Mouse (Mus musculus) kidney, postnatal 14 days (tissue): ENCODE results near the gene Kcnk1.

Source experiments
- DNase-seq: peaks from one replicate; pipeline ENCODE4 v3.0.0; 2022; ENCODE audit warnings: mixed read lengths

Kcnk1 gene

DNA sequence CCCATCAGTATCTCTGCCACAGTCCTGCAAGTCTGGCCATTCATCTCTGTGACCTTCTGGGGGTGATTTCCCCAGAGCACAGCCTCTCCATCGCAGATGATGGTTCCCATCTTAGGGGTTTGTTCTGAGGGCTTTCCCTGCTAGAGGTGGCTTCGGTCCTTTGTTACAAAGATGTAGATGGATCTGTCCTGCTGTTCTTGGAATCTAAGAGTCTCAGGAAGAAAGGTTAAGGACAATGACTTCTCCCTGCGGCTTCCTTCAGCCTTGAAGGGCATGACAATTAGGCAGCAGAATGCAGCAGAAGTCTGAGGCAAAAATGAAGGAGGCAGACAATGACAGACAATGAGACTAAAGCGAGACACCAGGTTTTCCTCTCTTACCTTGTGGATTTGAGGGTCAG, 63.9 kb downstream of the Kcnk1 start:
- DNase-seq: no peak

DNA sequence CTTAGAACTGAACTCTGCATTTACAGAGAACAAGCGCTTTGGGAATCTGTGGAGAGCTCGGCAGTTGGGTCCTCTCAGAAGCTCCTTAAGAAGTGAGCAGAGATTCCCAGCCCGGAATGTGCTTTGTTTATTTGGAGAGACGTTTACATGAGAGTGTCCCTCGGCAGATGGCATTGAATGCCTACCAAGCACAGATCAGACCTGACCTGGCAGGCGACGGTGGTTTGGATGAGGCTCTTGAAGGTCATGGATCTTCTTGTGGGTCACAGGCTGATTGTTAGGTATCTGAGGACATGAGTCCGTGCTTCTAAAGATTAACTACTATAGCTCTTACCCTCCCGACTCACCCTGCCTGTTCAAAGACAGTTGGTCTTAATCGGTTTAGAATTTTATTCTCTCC, 67.9 kb downstream of the Kcnk1 start:
- no peak for DNase-seq

DNA sequence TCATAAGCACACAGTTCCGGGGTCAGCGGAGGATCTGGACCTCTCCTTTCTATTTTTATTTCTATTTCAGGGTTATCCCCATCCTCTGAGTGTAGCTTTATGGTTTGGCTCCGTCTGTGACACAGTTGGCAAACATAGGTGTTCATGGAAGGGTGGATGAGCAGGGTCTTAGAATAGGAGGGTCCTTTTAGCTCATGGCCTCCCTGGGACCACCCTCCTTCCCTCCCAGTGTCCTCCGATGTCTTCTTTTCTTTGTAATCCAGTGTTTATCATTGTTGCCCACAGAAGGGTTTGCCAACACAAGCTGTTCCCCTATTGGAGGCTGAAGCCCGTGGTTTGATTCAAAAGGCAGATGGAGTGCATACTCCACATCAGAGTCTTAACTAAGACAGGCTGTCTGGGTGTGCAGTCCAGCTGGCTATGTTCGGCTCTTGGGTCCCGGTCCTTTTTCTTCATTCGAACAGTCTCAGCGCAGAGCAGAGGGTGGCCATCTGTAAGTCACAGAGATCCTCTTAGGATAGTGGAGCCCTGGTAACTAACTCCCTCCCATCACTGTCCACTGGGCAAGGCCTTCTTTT, 69.0 kb downstream of the Kcnk1 start:
- no peak for DNase-seq

DNA sequence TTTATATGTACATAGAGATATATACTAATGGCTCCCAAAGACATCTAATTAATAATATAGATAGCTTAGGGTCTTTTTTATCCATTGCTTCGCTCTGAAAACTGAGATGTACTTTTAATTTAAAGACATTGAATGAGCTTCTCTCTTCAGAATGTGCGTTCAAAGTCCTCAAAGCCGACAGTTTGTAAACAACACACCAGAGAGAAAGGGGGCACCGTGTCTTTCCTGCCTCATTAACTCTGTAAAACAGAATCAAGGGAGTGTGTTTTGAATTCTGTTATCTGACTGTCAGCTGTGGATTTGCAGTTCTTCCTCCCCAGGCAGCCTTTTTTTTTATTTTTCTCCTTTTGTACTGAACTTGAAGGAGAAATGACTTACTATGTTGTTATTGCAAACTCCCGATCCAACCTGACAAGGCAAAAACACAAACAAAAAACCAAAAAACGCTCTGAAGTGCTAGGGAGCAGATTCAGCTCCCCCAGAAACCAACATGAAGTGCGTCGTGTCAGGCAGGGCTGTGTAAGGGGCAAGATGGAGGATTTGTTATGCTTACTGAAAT, 69.7 kb downstream of the Kcnk1 start:
- DNase-seq: no peak

DNA sequence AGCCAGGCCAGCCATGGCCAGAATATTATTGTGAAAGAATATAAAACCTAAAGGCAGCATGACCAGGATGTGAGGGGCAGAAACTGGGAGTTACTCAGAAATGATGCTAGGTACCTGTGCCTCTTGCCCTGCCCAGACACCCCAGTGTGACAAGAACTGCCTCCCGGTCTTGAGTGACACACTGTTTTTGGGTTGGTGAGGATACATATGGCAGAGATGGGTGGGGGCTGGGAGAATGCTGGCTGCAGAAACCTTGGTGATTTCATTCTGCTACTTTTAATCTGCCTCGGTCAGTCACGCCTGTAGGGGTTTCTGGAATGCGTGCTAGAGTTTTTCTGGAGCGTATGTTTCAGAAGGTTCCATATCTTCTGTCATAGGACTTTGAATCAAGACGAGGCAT, 72.3 kb downstream of the Kcnk1 start:
- DNase-seq: no peak

DNA sequence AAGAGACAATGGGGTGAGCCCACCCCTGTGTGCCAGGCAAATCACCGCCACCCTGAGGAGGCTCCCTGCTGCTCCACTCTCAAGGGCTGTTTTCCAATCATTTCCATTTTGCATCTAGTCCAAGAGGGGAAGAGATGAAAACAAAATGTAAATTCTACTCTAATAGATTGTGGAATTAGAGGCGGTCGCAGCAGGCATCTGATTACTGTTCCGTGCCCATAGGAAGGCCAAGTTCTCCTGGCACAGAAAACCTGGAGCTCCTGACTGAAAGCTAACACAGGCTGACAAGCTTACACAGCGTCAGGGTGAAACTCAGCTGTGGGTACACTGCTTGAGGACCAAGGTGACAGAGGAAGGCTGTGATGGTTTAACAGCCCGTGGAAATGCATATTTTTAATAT, 73.2 kb downstream of the Kcnk1 start:
- no peak for DNase-seq

DNA sequence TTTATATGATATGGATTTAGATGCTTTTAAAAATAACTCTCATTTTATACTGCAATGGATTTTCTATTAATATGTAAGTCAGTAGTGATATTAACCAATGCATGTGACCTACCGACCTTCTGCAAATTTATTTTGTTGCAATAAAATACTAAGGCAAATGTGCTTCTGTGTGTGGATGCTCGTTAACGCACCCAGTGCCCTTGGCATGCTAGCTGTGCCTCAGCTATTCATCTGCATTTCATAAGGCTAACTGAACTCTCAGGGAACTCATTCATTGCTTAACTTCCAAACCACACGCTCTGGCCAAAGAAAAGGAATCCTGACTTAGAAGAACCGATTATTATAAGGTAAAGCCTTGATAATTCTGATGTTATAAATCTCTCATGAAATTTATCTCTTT, 77.7 kb downstream of the Kcnk1 start:
- DNase-seq: no peak

DNA sequence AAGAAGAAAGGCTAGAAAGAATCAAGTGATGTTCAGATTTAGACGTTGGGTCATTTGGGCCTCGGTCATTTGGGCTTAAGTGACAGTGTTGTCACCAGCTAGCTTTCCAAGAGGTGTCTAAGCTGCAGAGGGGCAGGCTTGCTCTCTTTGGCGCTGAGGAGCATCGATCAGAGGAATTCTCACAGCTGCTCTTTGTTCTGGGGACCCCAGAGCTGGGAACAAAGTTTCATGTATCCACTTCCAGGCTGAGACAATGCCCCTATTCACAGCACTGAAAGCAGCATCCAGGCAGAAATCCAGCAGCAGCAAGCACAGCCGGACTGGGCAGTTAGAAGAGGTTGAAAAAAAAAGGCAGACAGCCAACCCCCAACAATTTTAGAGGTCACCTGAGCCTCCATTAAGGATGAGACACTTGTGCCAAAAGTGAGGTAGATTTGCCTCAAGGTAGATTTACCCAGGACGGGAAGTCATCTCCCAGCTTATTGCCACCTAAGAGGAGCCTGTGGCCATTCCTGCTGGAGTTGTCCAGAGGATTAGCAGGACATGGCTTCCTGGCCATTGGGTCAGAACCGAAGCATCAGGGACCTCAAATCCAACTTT, 78.3 kb downstream of the Kcnk1 start:
- no peak for DNase-seq

DNA sequence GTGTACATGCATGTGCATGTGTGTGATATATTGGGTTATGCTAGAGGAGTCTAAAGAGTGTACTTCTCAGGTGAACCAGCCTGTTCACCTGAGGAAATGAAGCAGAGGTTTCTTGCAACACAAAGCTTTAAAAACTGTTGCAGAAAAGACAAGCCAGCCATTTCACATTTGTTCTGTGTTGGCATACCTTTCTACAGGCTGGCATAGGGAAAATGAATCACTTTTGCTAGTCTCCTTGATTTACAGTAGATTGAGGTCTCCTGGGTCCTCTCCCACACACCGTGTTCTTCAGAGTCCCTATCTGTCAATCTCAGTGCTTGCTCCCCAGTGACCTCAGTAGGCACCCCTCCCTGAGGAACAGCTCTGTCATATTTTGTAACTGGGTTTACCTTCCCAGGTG, 79.1 kb downstream of the Kcnk1 start:
- no peak for DNase-seq

DNA sequence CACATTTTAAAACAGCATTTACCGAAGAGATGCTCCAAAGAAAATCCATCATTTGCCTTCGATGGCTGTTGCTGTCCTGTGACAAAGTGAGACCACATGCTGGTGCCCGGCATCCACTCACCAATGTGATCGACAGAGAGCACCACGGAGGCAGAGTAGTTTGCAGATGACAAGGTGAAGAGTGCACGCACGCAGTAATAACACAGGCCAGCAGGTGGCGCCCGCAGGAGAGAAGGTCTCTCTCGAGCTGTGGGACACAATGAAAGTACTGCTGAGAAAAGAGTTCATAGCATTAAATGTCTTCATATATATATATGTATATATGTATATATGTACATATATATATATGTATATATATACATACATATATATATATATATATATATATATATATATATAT, 80.4 kb downstream of the Kcnk1 start:
- peak; percentile 69 for DNase-seq
